Mouse (Mus musculus): Measurements from ENCODE around the gene Cdyl2. TPM values are rescaled to one million over a fixed set of nuclear protein-coding genes. Genes with fewer than 3 reads are reported as not detected.

Cdyl2 gene
- polyA plus RNA-seq, 1 experiment: 4.6 TPM

GRCm38 (mm10) chr8:116599728-116600127 is 133.1 kb downstream of the Cdyl2 start:
- Histone ChIP-seq H3K4me1 (ENCODE audit: control insufficient read depth, insufficient read depth, insufficient read length) (peaks cover 10% of the 10 kb centered on the region), H3K36me3 (ENCODE audit: control insufficient read depth, insufficient read depth, low read length) (no peaks in the 10 kb centered on the region), H3K27me3 (ENCODE audit: control insufficient read depth, insufficient read depth, low read length) (no peaks in the 10 kb centered on the region), H3K27ac (ENCODE audit: insufficient read depth, low read length) (no peak overlapping the region; the same call in 1 of the 2 replicates), H3K4me3 (ENCODE audit: extremely low read depth, insufficient read depth, insufficient read length) (no peak overlapping the region)
- no peak for DNase-seq (ENCODE audit: low read depth in 1 of 2, low spot score in 2 of 2)
- TF ChIP-seq CTCF (IDR thresholded peaks at IDR 0.05; ENCODE audit: extremely low read depth, insufficient read depth, insufficient read length, insufficient replicate concordance) (no peak), POLR2A (IDR thresholded peaks at IDR 0.05; ENCODE audit: low read depth, low read length) (no peak)
- WGBS: 5% methylated on average over 6 of the region's 6 CpGs

GRCm38 (mm10) chr8:116591226-116591625 is 141.6 kb downstream of the Cdyl2 start:
- Histone ChIP-seq H3K36me3 (ENCODE audit: control insufficient read depth, insufficient read depth, low read length) (no peaks in the 10 kb centered on the region), H3K27me3 (ENCODE audit: control insufficient read depth, insufficient read depth, low read length) (no peaks in the 10 kb centered on the region), H3K4me3 (ENCODE audit: extremely low read depth, insufficient read depth, insufficient read length) (no peak overlapping the region; the same call in 1 of the 2 replicates), H3K4me1 (ENCODE audit: control insufficient read depth, insufficient read depth, insufficient read length) (peaks cover 13% of the 10 kb centered on the region; the same call in 1 of the 2 replicates), H3K27ac (ENCODE audit: insufficient read depth, low read length) (0 out of 2 replicates have a peak overlapping the region, but pooled peaks have one; percentile 31)
- no peak for DNase-seq (ENCODE audit: low read depth in 1 of 2, low spot score in 2 of 2)
- TF ChIP-seq CTCF (IDR thresholded peaks at IDR 0.05; ENCODE audit: extremely low read depth, insufficient read depth, insufficient read length, insufficient replicate concordance): no peak
- no peak for TF ChIP-seq POLR2A (IDR thresholded peaks at IDR 0.05; ENCODE audit: low read depth, low read length)
- 76% methylated on average over 10 of the region's 10 CpGs for WGBS

- no peaks in the 10 kb centered on the region for H3K27me3 ChIP-seq (ENCODE audit: control insufficient read depth, insufficient read depth, low read length)
- no peak for DNase-seq (ENCODE audit: low read depth in 1 of 2, low spot score in 2 of 2)
- peaks cover 13% of the 10 kb centered on the region; the same call in 1 of the 2 replicates for H3K4me1 ChIP-seq (ENCODE audit: control insufficient read depth, insufficient read depth, insufficient read length)
- WGBS: 68% methylated on average over 4 of the region's 4 CpGs
- H3K27ac ChIP-seq (ENCODE audit: insufficient read depth, low read length): peak overlapping the region; percentile 57; the same call in 1 of the 2 replicates
- H3K36me3 ChIP-seq (ENCODE audit: control insufficient read depth, insufficient read depth, low read length): no peaks in the 10 kb centered on the region; the same call in 1 of the 2 replicates
- TF ChIP-seq CTCF (IDR thresholded peaks at IDR 0.05; ENCODE audit: extremely low read depth, insufficient read depth, insufficient read length, insufficient replicate concordance): no peak
- no peak overlapping the region for H3K4me3 ChIP-seq (ENCODE audit: extremely low read depth, insufficient read depth, insufficient read length)
Observed at GRCm38 (mm10) chr8:116590546-116590945, 142.2 kb downstream of the Cdyl2 start.

- 72% methylated on average over 14 of the region's 14 CpGs for WGBS
- no peaks in the 10 kb centered on the region; the same call in 1 of the 2 replicates for H3K36me3 ChIP-seq (ENCODE audit: control insufficient read depth, insufficient read depth, low read length)
- no peaks in the 10 kb centered on the region for H3K27me3 ChIP-seq (ENCODE audit: control insufficient read depth, insufficient read depth, low read length)
- peak overlapping the region; percentile 57 for H3K27ac ChIP-seq (ENCODE audit: insufficient read depth, low read length)
- peaks cover 13% of the 10 kb centered on the region; the same call in 1 of the 2 replicates for H3K4me1 ChIP-seq (ENCODE audit: control insufficient read depth, insufficient read depth, insufficient read length)
- TF ChIP-seq POLR2A (IDR thresholded peaks at IDR 0.05; ENCODE audit: low read depth, low read length) (no peak), CTCF (IDR thresholded peaks at IDR 0.05; ENCODE audit: extremely low read depth, insufficient read depth, insufficient read length, insufficient replicate concordance) (no peak)
- no peak overlapping the region for H3K4me3 ChIP-seq (ENCODE audit: extremely low read depth, insufficient read depth, insufficient read length)
- DNase-seq (ENCODE audit: low read depth in 1 of 2, low spot score in 2 of 2): no peak
Observed at GRCm38 (mm10) chr8:116590106-116590505, 142.7 kb downstream of the Cdyl2 start.

GRCm38 (mm10) chr8:116587616-116588468 is 144.9 kb downstream of the Cdyl2 start:
- peak; percentile 45 to 57 for DNase-seq (ENCODE audit: low read depth in 1 of 2, low spot score in 2 of 2)

GRCm38 (mm10) chr8:116581318-116582019 is 151.3 kb downstream of the Cdyl2 start:
- Histone ChIP-seq H3K36me3 (ENCODE audit: control insufficient read depth, insufficient read depth, low read length) (peaks cover 5% of the 10 kb centered on the region), H3K27me3 (ENCODE audit: control insufficient read depth, insufficient read depth, low read length) (no peaks in the 10 kb centered on the region), H3K4me3 (ENCODE audit: extremely low read depth, insufficient read depth, insufficient read length) (no peak overlapping the region), H3K4me1 (ENCODE audit: control insufficient read depth, insufficient read depth, insufficient read length) (no peaks in the 10 kb centered on the region; the same call in 1 of the 2 replicates), H3K27ac (ENCODE audit: insufficient read depth, low read length) (no peak overlapping the region)
- 73% methylated on average over 11 of the region's 11 CpGs for WGBS
- no peak for DNase-seq (ENCODE audit: low read depth in 1 of 2, low spot score in 2 of 2)
- no peak for TF ChIP-seq POLR2A (IDR thresholded peaks at IDR 0.05; ENCODE audit: low read depth, low read length)
- TF ChIP-seq CTCF (IDR thresholded peaks at IDR 0.05; ENCODE audit: extremely low read depth, insufficient read depth, insufficient read length, insufficient replicate concordance): no peak

More at GRCm38 (mm10) chr8:116587616-116588468, 144.9 kb downstream of the Cdyl2 start:
- peak overlapping the region; percentile 81 for H3K27ac ChIP-seq (ENCODE audit: insufficient read depth, low read length)
- no peak for TF ChIP-seq POLR2A (IDR thresholded peaks at IDR 0.05; ENCODE audit: low read depth, low read length)
- no peak for TF ChIP-seq CTCF (IDR thresholded peaks at IDR 0.05; ENCODE audit: extremely low read depth, insufficient read depth, insufficient read length, insufficient replicate concordance)
- H3K4me1 ChIP-seq (ENCODE audit: control insufficient read depth, insufficient read depth, insufficient read length): peaks cover 13% of the 10 kb centered on the region; the same call in 1 of the 2 replicates
- H3K4me3 ChIP-seq (ENCODE audit: extremely low read depth, insufficient read depth, insufficient read length): peak overlapping the region; percentile 4; the same call in 1 of the 2 replicates
- H3K27me3 ChIP-seq (ENCODE audit: control insufficient read depth, insufficient read depth, low read length): no peaks in the 10 kb centered on the region
- 51% methylated on average over 19 of the region's 19 CpGs for WGBS
- H3K36me3 ChIP-seq (ENCODE audit: control insufficient read depth, insufficient read depth, low read length): peaks cover 1% of the 10 kb centered on the region; the same call in 1 of the 2 replicates
